Mouse (Mus musculus) embryonic facial prominence, embryonic 11.5 days (tissue): ENCODE measurements around the gene Fut11. TPM values are rescaled to one million over a fixed set of nuclear protein-coding genes. Genes with fewer than 3 reads are reported as not detected.

Source experiments
- ATAC-seq: fragments of 200-750 bp; cut with Nextera tagmentation; replicated peaks from 2 replicates; pipeline ENCODE4 v1.8.0; 2017; ENCODE audit warnings: low read depth; ENCODE audit not compliant: insufficient number of reproducible peaks, low FRiP score, low TSS enrichment
- DNase-seq: peaks from one replicate; pipeline ENCODE4 v3.0.0-alpha.2; 2015; ENCODE audit warnings: low spot score
- H3K27ac ChIP-seq: fragments of 300-500 bp; sonication (generic); replicated peaks from 2 replicates; pipeline ENCODE4 v1.5.1; 2014; ENCODE audit warnings: mild to moderate bottlenecking, low read depth, low read length, control low read depth
- H3K27me3 ChIP-seq: fragments of 300-500 bp; sonication (generic); 2 replicates; pipeline ENCODE4 v1.6.1; 2014; ENCODE audit warnings: mild to moderate bottlenecking, low read length, moderate library complexity, mixed read lengths; ENCODE audit not compliant: control insufficient read depth, insufficient read depth
- H3K36me3 ChIP-seq: fragments of 300-500 bp; sonication (generic); replicated peaks from 2 replicates; pipeline ENCODE4 v1.6.1; 2014; ENCODE audit warnings: low read depth, mild to moderate bottlenecking, low read length, moderate library complexity, mixed read lengths; ENCODE audit not compliant: control insufficient read depth, insufficient read depth
- H3K4me1 ChIP-seq: fragments of 300-500 bp; sonication (generic); 2 replicates; pipeline ENCODE4 v1.6.1; 2014; ENCODE audit warnings: low read length, mixed read lengths; ENCODE audit not compliant: control insufficient read depth, insufficient read depth
- H3K4me2 ChIP-seq: fragments of 300-500 bp; sonication (generic); 2 replicates; pipeline ENCODE4 v1.6.1; 2014; ENCODE audit warnings: low read depth, mild to moderate bottlenecking, control low read depth, low read length, moderate library complexity
- H3K4me3 ChIP-seq: fragments of 300-500 bp; sonication (generic); 2 replicates; pipeline ENCODE4 v1.5.1; 2014; ENCODE audit warnings: low read depth, low read length, control low read depth
- H3K9ac ChIP-seq: fragments of 300-500 bp; sonication (generic); replicated peaks from 2 replicates; pipeline ENCODE4 v1.6.1; 2014; ENCODE audit warnings: mild to moderate bottlenecking, control low read depth, low read length
- H3K9me3 ChIP-seq: fragments of 300-500 bp; sonication (generic); replicated peaks from 2 replicates; pipeline ENCODE4 v1.6.1; 2016; ENCODE audit warnings: mild to moderate bottlenecking, low read length, inconsistent platforms, mixed read lengths; ENCODE audit not compliant: control insufficient read depth
- WGBS: fragments of 180-500 bp; shearing (Covaris S2); extraction: QIAGEN DNeasy Blood & Tissue Kit; methylation state at CpG from one replicate; pipeline ENCODE4 v1.1.7; 2014; 5-methylcytosine and 5-hydroxymethylcytosine counted together
- polyA plus RNA-seq: library from polyadenylated mRNA; unstranded; fragments of >200 nt; fragmentation: Nextera tagmentation; extraction: Ambion mirVana; gene quantifications from 2 replicates; pipeline ENCODE4 v1.2.1, GENCODE M21; 2014

Fut11 gene
- polyA plus RNA-seq, 1 experiment from 2014 or later, result 21.0 TPM

DNA sequence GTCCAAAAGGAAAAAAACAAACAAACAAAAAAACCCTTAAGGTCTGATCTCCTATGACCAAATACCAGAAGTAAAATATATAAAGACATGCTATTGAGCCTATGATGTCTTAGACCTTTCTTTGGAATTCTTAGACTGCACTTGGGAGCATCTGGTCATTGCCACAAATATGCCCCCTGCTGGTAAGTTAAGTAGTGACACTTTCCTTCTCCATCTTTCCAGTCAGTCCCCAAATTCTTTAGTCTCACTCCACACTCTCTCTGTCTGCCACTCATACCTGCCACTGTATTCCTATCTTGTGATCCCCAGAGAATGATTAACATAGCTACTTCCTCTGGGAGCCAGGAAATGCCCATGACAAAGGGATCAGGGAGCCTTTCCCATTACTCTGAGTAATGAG, 36.4 kb upstream of the Fut11 start:
- H3K9ac ChIP-seq, result no peak overlapping the region
- DNase-seq (peak; percentile 76), ATAC-seq (no peak)
- no peaks in the 10 kb centered on the region for H3K4me1 ChIP-seq
- no peaks in the 10 kb centered on the region for H3K9me3 ChIP-seq
- no peak overlapping the region for H3K27ac ChIP-seq
- peaks cover 2% of the 10 kb centered on the region; the same call in 1 of the 2 replicates for H3K27me3 ChIP-seq
- H3K4me3 ChIP-seq, result no peak overlapping the region
- no peaks in the 10 kb centered on the region for H3K36me3 ChIP-seq
- no peak overlapping the region for H3K4me2 ChIP-seq

DNA sequence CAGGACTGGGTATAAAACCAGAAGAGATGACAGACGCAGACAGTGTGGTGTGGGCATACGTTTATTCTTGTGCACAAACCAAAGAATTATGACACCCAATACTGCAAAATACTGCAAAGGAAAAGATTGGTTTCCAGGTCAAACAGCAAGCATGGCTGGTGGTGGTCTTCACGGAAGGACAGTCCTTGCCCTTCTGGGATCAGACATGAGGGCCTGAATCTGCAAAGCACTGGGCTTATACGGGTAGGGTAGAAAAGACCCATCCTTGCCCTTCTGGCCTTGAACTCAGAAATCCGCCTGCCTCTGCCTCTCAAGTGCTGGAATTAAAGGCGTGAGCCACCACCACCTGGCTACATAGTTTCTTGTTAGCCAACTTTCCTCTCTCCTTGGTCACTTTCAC, 35.9 kb upstream of the Fut11 start:
- Histone ChIP-seq H3K27ac (no peak overlapping the region), H3K9me3 (no peaks in the 10 kb centered on the region), H3K4me1 (no peaks in the 10 kb centered on the region), H3K27me3 (peaks cover 2% of the 10 kb centered on the region; the same call in 1 of the 2 replicates), H3K36me3 (no peaks in the 10 kb centered on the region), H3K4me2 (no peak overlapping the region), H3K4me3 (no peak overlapping the region), H3K9ac (no peak overlapping the region)
- 85% methylated on average over 6 of the region's 6 CpGs for WGBS
- ATAC-seq, result no peak
- no peak for DNase-seq

DNA sequence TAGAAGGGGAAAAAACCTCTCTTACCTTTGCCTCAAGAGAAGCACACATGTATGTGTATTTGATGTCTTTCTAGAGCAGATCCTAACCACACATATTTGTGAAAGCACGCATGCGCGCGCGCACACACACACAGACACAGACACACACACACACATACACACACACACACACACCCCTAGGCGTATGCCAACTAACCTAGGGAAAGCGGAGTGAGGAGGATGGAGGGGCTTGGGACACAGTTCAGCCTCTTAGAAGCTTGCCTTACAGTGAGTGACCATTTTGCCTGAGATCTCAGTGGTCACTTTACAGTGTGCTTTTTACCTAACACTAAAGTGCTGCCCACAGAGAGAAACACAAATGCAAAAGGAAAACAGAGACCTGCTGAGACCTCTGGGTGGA, 35.1 kb upstream of the Fut11 start:
- Histone ChIP-seq H3K9me3 (no peaks in the 10 kb centered on the region), H3K4me1 (no peaks in the 10 kb centered on the region), H3K27me3 (peaks cover 2% of the 10 kb centered on the region; the same call in 1 of the 2 replicates), H3K4me3 (no peak overlapping the region), H3K27ac (no peak overlapping the region), H3K9ac (no peak overlapping the region), H3K36me3 (no peaks in the 10 kb centered on the region), H3K4me2 (no peak overlapping the region)
- WGBS, result 95% methylated on average over 7 of the region's 7 CpGs
- no peak for DNase-seq
- no peak for ATAC-seq

DNA sequence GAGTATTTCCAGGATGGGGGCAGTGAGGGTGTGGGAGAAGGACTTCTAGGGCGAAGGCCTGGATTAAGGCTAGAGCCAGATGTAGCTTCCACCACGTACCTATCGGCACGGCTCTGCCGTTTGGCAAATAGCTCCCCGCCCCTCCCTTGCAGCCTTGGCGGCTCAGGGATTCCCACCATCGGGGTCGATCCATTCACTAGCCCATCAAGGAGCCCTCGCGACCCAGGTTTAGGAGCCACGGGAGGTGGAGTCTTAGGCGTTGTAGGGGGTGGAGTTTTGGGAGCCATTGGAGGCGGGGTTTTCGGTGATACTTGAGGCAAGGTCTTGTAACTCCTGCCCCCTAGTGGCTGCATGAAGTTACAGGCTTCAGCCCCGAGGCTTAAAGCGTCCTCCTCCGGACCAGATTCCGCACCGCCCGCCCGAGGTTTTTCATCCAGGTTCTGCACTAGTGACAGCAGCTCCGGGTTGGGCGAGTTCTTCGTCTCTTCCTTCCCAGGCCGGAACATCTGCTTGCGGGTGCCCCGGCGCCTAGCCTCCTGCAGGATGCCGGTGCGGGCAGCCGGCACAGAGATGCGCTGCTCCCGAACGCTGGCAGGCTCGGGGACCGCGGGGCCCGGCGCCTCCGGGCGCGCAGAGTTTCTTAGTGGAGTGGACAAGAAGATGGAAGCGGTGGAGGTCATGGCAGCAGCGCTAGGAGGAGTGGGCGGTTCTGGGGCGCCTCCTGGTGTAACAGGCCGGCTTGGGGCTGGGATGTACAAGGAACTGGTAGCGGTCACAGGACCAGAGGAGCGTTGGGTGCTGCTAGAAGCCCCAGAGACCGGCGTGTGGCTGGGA, 33.7 kb upstream of the Fut11 start:
- Histone ChIP-seq H3K4me3 (peak overlapping the region; percentile 62), H3K9ac (peak overlapping the region; percentile 81), H3K27ac (peak overlapping the region; percentile 70), H3K27me3 (peaks cover 2% of the 10 kb centered on the region; the same call in 1 of the 2 replicates), H3K9me3 (no peaks in the 10 kb centered on the region), H3K4me1 (no peaks in the 10 kb centered on the region), H3K4me2 (peak overlapping the region; percentile 88), H3K36me3 (no peaks in the 10 kb centered on the region)
- peak; percentile 100 for DNase-seq
- peak; percentile 81 for ATAC-seq
- WGBS, result 2% methylated on average over 52 of the region's 52 CpGs

DNA sequence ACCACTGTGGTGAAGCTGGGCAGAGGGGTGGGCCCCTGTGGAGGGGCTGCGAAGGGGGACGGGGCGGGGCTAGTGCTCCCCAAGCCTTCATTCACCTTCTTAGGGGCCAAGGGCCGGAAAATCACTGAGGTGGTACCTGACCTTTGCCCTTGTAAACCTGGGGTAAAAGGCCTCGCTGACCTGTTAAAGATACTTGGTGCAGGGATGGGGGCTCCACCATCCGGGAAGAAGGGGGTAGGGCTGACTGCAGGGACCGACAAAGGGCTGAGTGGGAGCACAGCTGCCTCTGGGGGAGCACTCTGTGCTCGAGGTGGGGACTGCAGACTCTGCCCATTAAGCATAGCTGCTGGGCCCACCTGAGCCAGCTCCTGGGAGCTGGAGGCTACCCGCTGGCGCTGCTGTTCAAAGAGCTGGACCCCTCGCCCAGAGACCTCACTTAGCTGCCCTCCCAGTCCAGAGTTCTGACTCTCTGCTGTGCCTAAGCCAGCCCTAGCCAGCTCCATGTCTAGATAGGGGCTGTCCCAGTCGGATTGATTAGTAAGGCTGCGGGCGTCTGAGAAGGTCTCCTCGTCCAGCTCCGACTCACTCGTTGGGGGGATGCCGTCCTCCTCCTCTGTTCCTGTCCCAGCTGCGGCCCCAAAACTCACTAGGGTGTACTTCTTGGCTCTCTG, 33.0 kb upstream of the Fut11 start:
- 8% methylated on average over 19 of the region's 19 CpGs for WGBS
- peak; percentile 31 for DNase-seq
- Histone ChIP-seq H3K27ac (peak overlapping the region; percentile 70), H3K9me3 (no peaks in the 10 kb centered on the region), H3K4me2 (peak overlapping the region; percentile 88), H3K36me3 (no peaks in the 10 kb centered on the region), H3K27me3 (peaks cover 2% of the 10 kb centered on the region; the same call in 1 of the 2 replicates), H3K4me1 (no peaks in the 10 kb centered on the region), H3K4me3 (peak overlapping the region; percentile 62), H3K9ac (peak overlapping the region; percentile 81)
- ATAC-seq, result no peak

DNA sequence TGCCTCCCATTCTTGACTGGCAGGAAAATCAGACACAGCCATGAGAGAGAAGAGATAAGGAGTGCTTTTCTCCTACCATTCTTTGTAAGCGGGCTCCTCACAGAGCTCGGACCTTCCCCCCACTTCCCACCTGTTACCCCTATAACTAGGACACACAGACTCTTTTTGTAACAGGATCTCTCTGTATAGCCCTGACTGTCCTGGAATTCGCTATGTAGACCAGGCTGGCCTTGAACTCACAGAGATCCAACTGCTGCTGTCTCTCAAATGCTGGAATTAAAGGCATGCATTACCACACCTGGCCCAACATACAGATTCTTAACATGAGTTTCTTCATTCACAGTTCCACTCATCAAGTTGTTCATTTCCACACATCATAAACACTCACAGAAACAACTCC, 32.0 kb upstream of the Fut11 start:
- Histone ChIP-seq H3K4me2 (no peak overlapping the region), H3K9me3 (no peaks in the 10 kb centered on the region), H3K36me3 (no peaks in the 10 kb centered on the region), H3K4me3 (no peak overlapping the region), H3K27me3 (peaks cover 2% of the 10 kb centered on the region; the same call in 1 of the 2 replicates), H3K4me1 (no peaks in the 10 kb centered on the region), H3K27ac (no peak overlapping the region), H3K9ac (no peak overlapping the region)
- WGBS, result 82% methylated on average over 3 of the region's 3 CpGs
- ATAC-seq (no peak), DNase-seq (no peak)

DNA sequence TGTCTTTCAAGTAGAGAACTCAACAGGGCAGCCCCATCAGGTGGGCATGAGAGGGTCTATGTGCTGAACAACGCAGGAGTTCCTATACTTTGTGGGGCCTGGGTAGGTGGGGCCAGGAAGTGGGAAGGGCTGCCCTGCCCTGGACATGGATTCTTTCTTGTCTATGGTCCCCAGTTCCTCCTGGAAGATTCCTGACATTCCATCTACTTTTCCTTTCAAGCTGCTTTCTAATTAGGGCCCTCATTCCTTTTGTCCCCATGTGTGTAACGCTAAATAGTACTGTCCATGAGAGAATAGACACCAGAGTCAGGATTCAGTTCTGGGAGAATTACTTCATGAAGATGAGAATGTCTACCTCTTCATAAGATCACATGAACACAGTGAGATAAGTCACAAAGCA, 31.2 kb upstream of the Fut11 start:
- H3K4me1 ChIP-seq, result no peaks in the 10 kb centered on the region
- H3K4me2 ChIP-seq, result no peak overlapping the region
- no peak for ATAC-seq
- no peaks in the 10 kb centered on the region for H3K36me3 ChIP-seq
- WGBS, result 70% methylated on average over 2 of the region's 2 CpGs
- peak overlapping the region; percentile 9; the same call in 1 of the 2 replicates for H3K9ac ChIP-seq
- no peaks in the 10 kb centered on the region for H3K9me3 ChIP-seq
- no peak overlapping the region for H3K27ac ChIP-seq
- peaks cover 2% of the 10 kb centered on the region; the same call in 1 of the 2 replicates for H3K27me3 ChIP-seq
- no peak overlapping the region for H3K4me3 ChIP-seq
- DNase-seq, result no peak

DNA sequence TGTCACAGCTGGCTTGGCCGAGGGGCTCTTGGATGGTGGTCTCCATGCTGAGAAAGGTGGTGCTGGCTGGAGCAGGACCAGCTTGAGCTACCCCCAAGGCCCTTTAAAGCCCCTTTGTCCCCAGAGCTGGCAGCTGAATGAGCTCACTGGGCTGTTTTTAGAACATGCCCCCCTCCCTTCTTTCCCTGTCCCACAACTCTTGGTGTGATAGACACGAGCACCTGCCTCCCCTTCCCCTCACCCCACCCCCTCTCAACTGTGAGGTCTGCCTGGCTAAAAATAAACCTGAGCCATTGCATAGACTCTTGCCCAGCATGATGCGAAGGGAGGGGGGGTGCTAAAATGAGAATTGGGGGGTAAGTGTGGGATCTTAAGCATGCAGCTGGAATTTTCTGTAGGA, 30.3 kb upstream of the Fut11 start:
- DNase-seq, result peak; percentile 6
- Histone ChIP-seq H3K4me3 (no peak overlapping the region), H3K9me3 (no peaks in the 10 kb centered on the region), H3K27me3 (peaks cover 2% of the 10 kb centered on the region; the same call in 1 of the 2 replicates), H3K4me2 (no peak overlapping the region), H3K4me1 (no peaks in the 10 kb centered on the region), H3K9ac (peak overlapping the region; percentile 25; the same call in 1 of the 2 replicates), H3K27ac (no peak overlapping the region), H3K36me3 (no peaks in the 10 kb centered on the region)
- WGBS, result 59% methylated on average over 3 of the region's 3 CpGs
- ATAC-seq, result no peak
